Mouse (Mus musculus): ENCODE data around the gene Gpr132. TPM values are rescaled to one million over a fixed set of nuclear protein-coding genes. Genes with fewer than 3 reads are reported as not detected.

Gpr132 gene
- polyA plus RNA-seq, 1 experiment from 2014 or later, result not detected

DNA sequence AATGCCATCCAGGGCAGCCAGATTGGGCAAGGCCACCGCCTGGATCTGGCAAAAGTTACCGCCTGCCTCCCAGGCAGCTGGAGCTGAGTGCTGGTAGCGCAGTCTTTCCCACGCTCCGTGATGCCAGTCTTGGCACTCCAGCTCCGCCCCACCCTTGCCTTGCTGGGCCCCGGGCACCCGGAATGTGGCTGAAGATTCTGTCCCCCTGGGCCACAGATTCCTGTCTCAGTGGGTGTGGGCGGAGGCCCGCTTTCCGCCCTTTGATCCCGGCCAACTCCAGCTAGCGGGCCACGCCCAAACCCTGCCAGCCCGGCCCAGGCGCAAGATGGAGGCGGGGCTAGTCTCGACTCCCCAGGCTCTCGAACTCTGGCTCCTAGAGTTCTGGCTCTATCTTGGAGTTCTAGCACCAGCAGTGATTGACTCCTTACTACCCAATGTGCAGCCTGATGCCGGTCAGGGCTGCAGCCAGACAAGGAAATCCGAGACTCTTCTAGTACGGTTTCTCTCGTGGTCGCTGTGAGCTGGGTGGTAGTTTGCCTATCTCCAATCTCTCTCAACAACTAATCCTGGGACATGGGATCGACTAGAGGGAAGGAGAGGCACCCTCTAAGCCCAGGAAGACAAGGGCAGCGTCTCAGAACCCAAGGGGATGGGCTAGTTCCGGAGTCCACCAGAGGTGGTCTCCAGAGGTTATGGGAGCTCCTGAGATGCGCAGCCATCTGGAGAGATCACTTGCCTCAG is 8.5 kb upstream of the Gpr132 start:
- H3K27me3 ChIP-seq, result peaks cover 82% of the 10 kb centered on the region
- H3K36me3 ChIP-seq, result no peaks in the 10 kb centered on the region
- H3K9me3 ChIP-seq, result no peaks in the 10 kb centered on the region
- H3K4me1 ChIP-seq (replicated peaks), result peaks cover 33% of the 10 kb centered on the region
- no peak overlapping the region for H3K27ac ChIP-seq (replicated peaks)
- H3K9ac ChIP-seq, result peak overlapping the region; percentile 18; the same call in 1 of the 2 replicates
- no peak; the same call in 1 of the 2 replicates for ATAC-seq (ENCODE audit: low read depth)
- H3K4me2 ChIP-seq, result peak overlapping the region; percentile 37
- 4% methylated on average over 28 of the region's 28 CpGs for WGBS
- H3K4me3 ChIP-seq, result no peak overlapping the region

DNA sequence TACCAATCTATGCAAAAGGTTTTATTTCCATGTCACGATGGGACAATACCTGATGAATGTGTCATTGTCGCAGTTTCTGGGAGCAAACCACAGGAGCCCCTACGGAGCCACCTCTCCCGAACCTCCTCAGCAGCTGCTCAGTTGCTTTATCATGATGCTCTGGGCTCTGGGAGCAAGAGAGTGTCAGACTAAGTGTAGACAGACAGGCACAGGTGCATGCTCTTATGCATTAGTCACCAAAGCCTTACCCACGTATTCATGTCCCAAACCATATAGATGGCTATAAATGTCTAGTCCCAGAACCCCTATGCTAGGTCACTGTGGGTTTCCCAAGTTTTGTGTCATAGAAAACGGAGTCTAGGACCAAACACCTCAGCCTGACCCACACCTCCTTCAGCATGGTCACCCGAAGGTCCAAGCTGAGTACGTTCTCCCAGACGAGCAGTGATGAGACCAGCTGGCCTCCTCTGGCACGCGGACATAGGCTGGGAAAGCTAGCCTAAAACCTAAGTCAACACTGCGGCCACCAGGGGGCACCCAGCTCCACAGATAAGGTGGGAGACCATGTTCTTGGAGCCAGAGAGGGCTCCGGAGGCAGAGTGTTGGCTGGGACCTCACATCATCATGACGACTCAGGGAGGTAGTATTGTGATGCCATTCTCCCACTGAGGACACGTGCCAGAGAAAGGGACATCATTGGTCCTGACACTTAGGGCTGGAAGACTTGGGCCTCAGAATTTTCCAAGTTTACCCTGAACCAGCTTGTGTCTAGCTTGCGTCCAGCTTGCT is 7.4 kb upstream of the Gpr132 start:
- H3K27ac ChIP-seq (replicated peaks), result no peak overlapping the region
- no peaks in the 10 kb centered on the region for H3K36me3 ChIP-seq
- H3K4me1 ChIP-seq (replicated peaks), result peaks cover 33% of the 10 kb centered on the region
- ATAC-seq (ENCODE audit: low read depth), result peak; percentile 38; the same call in 1 of the 2 replicates
- H3K9me3 ChIP-seq, result no peaks in the 10 kb centered on the region
- H3K27me3 ChIP-seq, result peaks cover 84% of the 10 kb centered on the region
- WGBS, result 23% methylated on average over 16 of the region's 16 CpGs
- H3K9ac ChIP-seq, result no peak overlapping the region
- no peak overlapping the region for H3K4me2 ChIP-seq
- H3K4me3 ChIP-seq, result no peak overlapping the region

DNA sequence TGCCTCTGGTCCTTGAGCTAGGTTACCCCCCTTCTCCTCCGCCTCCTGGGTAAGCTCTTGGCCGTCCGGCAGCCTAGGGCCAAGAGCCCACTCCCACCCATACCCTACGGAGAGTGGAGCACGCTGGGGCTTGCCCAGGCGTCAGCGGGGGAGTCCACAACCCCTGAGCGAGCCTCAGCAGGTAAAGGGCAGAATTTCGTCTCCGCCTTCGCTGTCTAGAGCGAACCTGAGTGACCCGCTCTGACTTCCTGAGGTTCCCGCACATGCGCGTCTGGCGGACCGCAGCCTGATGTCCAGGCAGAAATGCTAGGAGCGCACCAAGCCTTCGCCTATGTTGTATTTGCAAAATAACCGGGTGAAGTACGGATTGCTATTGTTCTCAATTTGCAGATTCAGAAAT is 6.2 kb upstream of the Gpr132 start:
- no peaks in the 10 kb centered on the region for H3K36me3 ChIP-seq
- H3K9ac ChIP-seq, result peak overlapping the region; percentile 53; the same call in 1 of the 2 replicates
- no peak for ATAC-seq (ENCODE audit: low read depth)
- peaks cover 76% of the 10 kb centered on the region for H3K27me3 ChIP-seq
- peak overlapping the region; percentile 25 for H3K4me3 ChIP-seq
- H3K4me2 ChIP-seq, result peak overlapping the region; percentile 50
- peaks cover 39% of the 10 kb centered on the region for H3K4me1 ChIP-seq (replicated peaks)
- no peak overlapping the region for H3K27ac ChIP-seq (replicated peaks)
- 13% methylated on average over 22 of the region's 22 CpGs for WGBS
- no peaks in the 10 kb centered on the region for H3K9me3 ChIP-seq

DNA sequence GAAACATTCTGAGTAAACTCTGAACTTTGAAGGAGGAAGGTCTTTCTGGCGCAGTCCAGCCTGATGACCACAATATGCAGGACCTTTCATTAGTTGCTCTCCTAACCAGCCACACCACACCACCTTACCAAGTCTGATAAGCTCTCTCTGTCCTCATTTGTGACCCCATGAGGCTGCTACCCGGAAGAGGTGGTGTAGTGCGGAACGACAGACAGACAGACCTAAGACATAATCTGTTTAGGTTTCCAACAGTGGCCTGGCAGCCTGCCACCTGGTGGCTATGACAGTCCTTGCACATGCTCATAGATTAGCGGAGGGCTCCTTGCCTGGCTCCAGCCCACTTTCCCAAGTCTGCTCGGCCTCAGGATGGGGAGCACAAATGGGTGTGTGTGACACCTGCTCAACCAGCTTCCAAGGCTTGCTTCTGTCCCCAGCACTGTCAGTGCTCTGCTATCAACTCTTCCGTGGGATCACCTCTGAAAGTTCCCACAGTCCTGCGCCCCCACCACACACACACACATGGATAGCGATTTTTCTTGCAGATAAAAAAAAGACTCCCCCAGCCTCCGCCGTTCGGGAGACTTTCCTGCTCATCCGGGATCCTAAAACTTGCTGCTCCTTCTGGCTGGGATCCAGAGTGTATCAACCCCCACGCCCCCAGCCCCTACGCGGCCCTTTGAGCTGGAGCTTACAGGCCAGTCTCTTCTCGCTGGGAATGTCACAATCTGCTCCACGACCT is 5.6 kb upstream of the Gpr132 start:
- no peaks in the 10 kb centered on the region for H3K9me3 ChIP-seq
- H3K4me2 ChIP-seq, result peak overlapping the region; percentile 50
- no peaks in the 10 kb centered on the region for H3K36me3 ChIP-seq
- ATAC-seq (ENCODE audit: low read depth), result peak; percentile 36; the same call in 1 of the 2 replicates
- peaks cover 70% of the 10 kb centered on the region for H3K27me3 ChIP-seq
- no peak overlapping the region for H3K27ac ChIP-seq (replicated peaks)
- peaks cover 39% of the 10 kb centered on the region for H3K4me1 ChIP-seq (replicated peaks)
- 20% methylated on average over 18 of the region's 18 CpGs for WGBS
- peak overlapping the region; percentile 53; the same call in 1 of the 2 replicates for H3K9ac ChIP-seq
- H3K4me3 ChIP-seq, result peak overlapping the region; percentile 25

DNA sequence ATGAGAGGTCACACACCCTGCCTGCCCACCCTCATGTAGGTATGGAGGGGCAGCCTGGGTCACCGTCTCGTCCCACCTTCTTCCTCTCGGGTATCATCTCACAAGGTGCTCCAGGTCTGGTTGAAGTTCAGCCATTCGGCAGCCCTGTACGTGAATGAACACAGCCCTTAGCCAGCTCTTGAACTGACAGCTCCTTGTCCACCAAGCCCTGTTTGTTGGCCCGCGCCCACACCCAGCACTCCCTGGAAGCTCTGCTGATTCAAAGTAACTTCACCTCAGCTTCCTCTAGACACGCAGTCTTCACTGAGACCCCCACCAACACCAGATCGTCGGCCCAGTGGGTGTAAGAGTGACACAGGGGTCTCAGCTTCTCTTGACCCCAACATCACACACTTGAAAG is 5.0 kb upstream of the Gpr132 start:
- no peaks in the 10 kb centered on the region for H3K36me3 ChIP-seq
- H3K4me1 ChIP-seq (replicated peaks), result peaks cover 38% of the 10 kb centered on the region
- no peak overlapping the region for H3K27ac ChIP-seq (replicated peaks)
- no peak overlapping the region for H3K9ac ChIP-seq
- no peaks in the 10 kb centered on the region for H3K9me3 ChIP-seq
- no peak for ATAC-seq (ENCODE audit: low read depth)
- 91% methylated on average over 10 of the region's 10 CpGs for WGBS
- H3K4me3 ChIP-seq, result no peak overlapping the region
- no peak overlapping the region for H3K4me2 ChIP-seq
- H3K27me3 ChIP-seq, result peaks cover 64% of the 10 kb centered on the region

DNA sequence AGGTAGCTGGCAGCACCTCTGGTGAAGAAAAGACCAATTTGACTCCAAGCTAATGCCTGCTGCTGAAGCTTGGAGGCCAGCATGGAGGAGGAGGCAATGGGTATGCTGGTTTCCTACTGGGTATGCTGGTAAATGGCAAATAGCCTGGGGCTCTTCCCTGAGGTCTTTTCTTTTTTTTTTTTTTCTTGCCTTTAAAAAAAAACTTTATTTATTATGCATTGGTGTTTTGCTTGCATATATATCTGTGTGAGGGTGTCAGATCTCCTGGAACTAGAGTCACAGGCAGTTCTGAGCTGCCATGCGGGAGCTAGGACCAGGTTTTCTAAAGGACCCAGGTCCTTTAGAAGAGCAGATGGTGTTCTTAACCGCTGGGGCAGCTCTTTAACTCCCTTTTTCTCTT is 3.2 kb upstream of the Gpr132 start:
- Histone ChIP-seq H3K4me2 (no peak overlapping the region), H3K36me3 (no peaks in the 10 kb centered on the region), H3K4me3 (no peak overlapping the region), H3K9ac (no peak overlapping the region), H3K27me3 (peaks cover 46% of the 10 kb centered on the region), H3K27ac (replicated peaks) (no peak overlapping the region), H3K4me1 (replicated peaks) (peaks cover 21% of the 10 kb centered on the region), H3K9me3 (no peaks in the 10 kb centered on the region)
- 92% methylated on average over 2 of the region's 2 CpGs for WGBS
- no peak for ATAC-seq (ENCODE audit: low read depth)

DNA sequence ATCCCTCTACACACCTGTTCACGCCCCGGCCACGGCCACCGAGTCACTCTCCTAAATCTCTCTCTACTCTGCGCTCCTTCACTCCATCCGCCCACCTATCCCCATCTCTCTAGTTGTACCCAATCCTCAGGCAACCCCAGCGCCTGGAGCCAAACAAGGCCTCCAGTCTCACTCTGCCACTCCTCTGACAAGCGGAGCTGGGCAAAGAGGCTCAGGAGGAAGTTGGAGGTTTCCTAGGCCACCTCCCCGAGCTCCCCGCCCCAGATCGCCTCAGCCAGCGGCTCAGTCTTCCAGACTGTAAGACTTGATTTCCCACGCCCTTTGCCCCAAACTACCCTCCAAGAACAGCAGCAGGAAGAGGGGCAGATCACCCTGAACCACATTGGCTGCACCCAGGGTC is 2.7 kb upstream of the Gpr132 start:
- 62% methylated on average over 13 of the region's 13 CpGs for WGBS
- H3K4me2 ChIP-seq, result no peak overlapping the region
- no peak overlapping the region for H3K9ac ChIP-seq
- no peak overlapping the region for H3K27ac ChIP-seq (replicated peaks)
- H3K4me1 ChIP-seq (replicated peaks), result peaks cover 16% of the 10 kb centered on the region
- peaks cover 41% of the 10 kb centered on the region for H3K27me3 ChIP-seq
- no peaks in the 10 kb centered on the region for H3K36me3 ChIP-seq
- ATAC-seq (ENCODE audit: low read depth), result no peak
- H3K9me3 ChIP-seq, result no peaks in the 10 kb centered on the region
- no peak overlapping the region for H3K4me3 ChIP-seq

DNA sequence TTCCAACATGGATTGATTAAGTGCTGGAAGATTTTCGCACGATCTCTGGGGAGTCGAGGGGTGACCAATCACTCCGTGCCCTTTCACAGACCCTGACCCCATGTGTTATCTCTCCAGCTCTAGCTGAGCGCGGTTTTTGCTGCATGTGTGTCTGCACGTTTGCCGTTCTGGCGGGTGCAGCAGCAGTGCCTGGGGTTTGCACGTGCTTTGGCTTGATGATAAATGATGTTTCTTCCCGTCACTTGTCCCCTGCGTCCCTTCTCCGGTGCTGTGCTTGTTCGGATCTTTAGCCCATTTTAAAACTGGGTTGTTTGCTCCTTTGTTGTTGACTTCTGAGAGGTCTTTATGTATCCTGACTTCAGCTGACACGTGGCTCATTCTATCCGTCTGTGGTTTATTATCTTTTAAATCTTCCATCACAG is 1.8 kb upstream of the Gpr132 start:
- peak overlapping the region; percentile 32 for H3K9ac ChIP-seq
- ATAC-seq (ENCODE audit: low read depth), result no peak
- peak overlapping the region; percentile 38 for H3K4me2 ChIP-seq
- no peak overlapping the region for H3K4me3 ChIP-seq
- peaks cover 32% of the 10 kb centered on the region for H3K27me3 ChIP-seq
- H3K9me3 ChIP-seq, result no peaks in the 10 kb centered on the region
- H3K27ac ChIP-seq (replicated peaks), result no peak overlapping the region
- WGBS, result 7% methylated on average over 16 of the region's 16 CpGs
- peaks cover 15% of the 10 kb centered on the region for H3K4me1 ChIP-seq (replicated peaks)
- no peaks in the 10 kb centered on the region for H3K36me3 ChIP-seq

DNA sequence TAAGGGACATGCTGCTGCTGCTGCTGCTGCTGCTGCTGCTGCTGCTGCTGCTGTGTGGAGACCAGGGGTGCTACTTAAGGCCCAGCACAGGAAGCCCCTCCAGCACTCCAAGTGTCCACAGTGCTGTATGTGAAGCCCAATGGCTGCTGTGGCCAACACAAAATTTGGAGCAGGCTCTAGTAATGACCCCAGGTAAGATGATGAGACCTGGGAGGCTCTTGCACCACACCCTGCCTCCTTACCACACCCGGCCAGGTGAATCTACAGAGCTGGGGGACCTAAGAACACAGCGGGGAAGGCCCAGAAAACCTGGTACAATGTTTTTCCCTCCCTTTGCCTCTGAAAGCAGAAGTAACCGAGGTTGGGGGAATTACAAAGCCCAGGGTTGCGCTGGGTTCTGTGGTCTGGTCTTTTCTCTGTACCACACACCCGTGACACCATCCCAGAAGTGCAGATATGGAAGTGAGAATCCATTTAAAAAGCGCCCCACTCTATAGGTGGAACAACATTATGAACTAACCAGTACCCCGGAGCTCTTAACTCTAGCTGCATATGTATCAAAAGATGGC is 838 bp downstream of the Gpr132 start:
- H3K36me3 ChIP-seq, result no peaks in the 10 kb centered on the region
- no peak overlapping the region for H3K27ac ChIP-seq (replicated peaks)
- ATAC-seq (ENCODE audit: low read depth), result no peak
- H3K4me1 ChIP-seq (replicated peaks), result peaks cover 6% of the 10 kb centered on the region
- no peak overlapping the region for H3K9ac ChIP-seq
- 83% methylated on average over 7 of the region's 7 CpGs for WGBS
- no peaks in the 10 kb centered on the region for H3K9me3 ChIP-seq
- no peak overlapping the region for H3K4me3 ChIP-seq
- H3K4me2 ChIP-seq, result no peak overlapping the region
- H3K27me3 ChIP-seq, result peaks cover 8% of the 10 kb centered on the region

DNA sequence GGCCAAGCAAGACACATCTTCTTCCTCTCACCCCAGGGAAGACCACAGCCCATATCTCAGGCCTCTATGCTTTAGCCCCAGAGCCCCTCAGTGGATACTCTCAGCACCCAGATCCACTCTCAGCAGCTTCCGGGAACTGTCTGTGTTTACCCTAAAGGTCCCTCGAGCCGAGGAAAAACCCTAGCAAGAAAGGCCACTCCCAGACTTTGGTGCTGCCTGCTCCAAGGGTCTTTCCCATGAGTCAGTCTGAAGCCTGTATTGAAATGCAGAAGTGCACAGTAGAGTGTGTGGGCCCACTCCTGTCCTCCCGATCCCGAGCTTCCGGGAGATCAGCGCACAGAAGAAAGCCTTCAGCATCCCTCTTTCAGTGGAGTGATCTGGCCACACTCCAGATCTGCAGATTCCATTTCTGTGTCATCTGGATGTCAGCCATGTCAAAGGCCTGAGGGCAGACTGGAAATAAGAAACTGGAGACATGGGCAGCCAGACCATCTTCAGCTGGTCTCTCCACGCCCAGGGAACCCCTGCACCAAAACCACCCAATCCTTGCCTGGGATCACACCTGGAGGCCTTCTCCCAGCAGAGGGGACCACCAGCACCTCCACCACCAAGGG is 1.5 kb downstream of the Gpr132 start:
- Histone ChIP-seq H3K36me3 (no peaks in the 10 kb centered on the region), H3K9me3 (no peaks in the 10 kb centered on the region), H3K4me2 (no peak overlapping the region), H3K4me1 (replicated peaks) (peaks cover 6% of the 10 kb centered on the region), H3K9ac (no peak overlapping the region), H3K27ac (replicated peaks) (no peak overlapping the region), H3K4me3 (no peak overlapping the region), H3K27me3 (peaks cover 3% of the 10 kb centered on the region; the same call in 1 of the 2 replicates)
- 80% methylated on average over 8 of the region's 8 CpGs for WGBS
- ATAC-seq (ENCODE audit: low read depth), result no peak

DNA sequence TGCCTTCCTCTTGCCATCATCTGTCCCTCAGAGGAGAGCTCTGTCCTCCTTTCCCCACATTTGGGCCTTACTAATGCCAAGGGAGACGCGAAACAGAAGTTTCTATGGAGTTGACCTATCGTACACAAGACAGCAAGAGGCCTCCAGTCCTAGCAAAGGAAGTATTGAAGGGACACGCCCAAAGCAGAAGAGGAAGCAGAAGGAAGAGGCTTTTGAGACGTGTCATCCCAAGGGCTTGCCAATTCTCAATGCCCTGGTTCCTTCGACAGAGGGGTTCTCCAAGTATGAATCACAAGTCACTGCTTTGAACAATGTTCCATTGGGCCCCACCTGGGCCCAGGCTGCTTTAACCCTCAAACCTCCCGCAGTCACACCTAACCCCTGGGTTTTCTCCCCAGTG is 3.2 kb downstream of the Gpr132 start:
- 80% methylated on average over 7 of the region's 7 CpGs for WGBS
- H3K4me3 ChIP-seq, result no peak overlapping the region
- H3K4me1 ChIP-seq (replicated peaks), result peaks cover 4% of the 10 kb centered on the region

More for the DNA sequence above, 3.2 kb downstream of the Gpr132 start:
- H3K27me3 ChIP-seq, result no peaks in the 10 kb centered on the region; the same call in 1 of the 2 replicates
- no peak for ATAC-seq (ENCODE audit: low read depth)
- no peaks in the 10 kb centered on the region for H3K9me3 ChIP-seq
- H3K27ac ChIP-seq (replicated peaks), result no peak overlapping the region
- H3K4me2 ChIP-seq, result no peak overlapping the region
- no peaks in the 10 kb centered on the region for H3K36me3 ChIP-seq
- H3K9ac ChIP-seq, result no peak overlapping the region

Data from neural tube, embryonic 13.5 days (tissue).